Mouse (Mus musculus) erythroblast, embryonic 14.5 days (primary cell): Measurements from ENCODE around the gene Fam168b.

Experiments used
- GATA1 ChIP-seq: IDR thresholded peaks from 2 replicates; pipeline ENCODE4 v1.6.1; 2012; ENCODE audit warnings: low read length, inconsistent platforms, mixed read lengths
- TAL1 ChIP-seq: IDR thresholded peaks from 3 replicates; pipeline ENCODE4 v1.6.1; 2012; ENCODE audit warnings: low read length, inconsistent platforms, mixed read lengths

GRCm38 (mm10) chr1:34811581-34811980 lies 31.3 kb downstream of the Fam168b start:
- TF ChIP-seq GATA1 (no peak), TAL1 (no peak)
